Mouse (Mus musculus): Measurements from ENCODE around the gene Topaz1.

DNA sequence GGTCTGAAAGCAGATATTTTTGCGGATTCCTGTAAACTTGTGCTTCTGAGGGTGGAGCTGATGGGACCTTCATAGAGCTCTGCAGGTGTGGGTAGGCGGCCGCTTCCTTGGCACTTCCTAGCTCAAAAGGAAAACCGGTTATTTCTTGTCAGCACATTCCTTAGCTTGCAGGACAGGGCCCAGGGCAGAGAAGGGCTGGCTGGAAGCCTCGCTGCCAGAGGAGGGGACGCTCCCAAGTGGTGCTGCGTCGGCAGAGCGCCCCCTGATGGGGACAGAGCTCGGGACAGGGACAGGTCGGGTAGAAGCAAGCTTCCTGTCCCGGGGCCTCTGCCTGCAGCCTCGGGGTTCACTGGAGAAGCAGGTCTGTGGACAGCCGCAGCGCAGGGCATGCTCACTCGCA lies 90.5 kb downstream of the Topaz1 start:
- TF ChIP-seq POLR2A (IDR thresholded peaks at IDR 0.05; ENCODE audit: insufficient read depth, low read length) (no peak), CTCF (IDR thresholded peaks at IDR 0.05; ENCODE audit: low read depth, low read length) (peak; percentile 88)
